Mouse (Mus musculus): ENCODE data around the gene Abcc12. TPM values are rescaled to one million over a fixed set of nuclear protein-coding genes. Genes with fewer than 3 reads are reported as not detected.

Gene Abcc12
- total RNA-seq, 1 experiment from 2014 or later = not detected

GRCm38 (mm10) chr8:86535068-86535560 is 45.4 kb downstream of the Abcc12 start:
- no peak for ATAC-seq (replicated peaks; ENCODE audit: insufficient number of reproducible peaks, low FRiP score, low TSS enrichment, poor library complexity, severe bottlenecking)

- ATAC-seq (replicated peaks; ENCODE audit: insufficient number of reproducible peaks, low FRiP score, low TSS enrichment, poor library complexity, severe bottlenecking) = no peak
These were observed 50.8 kb downstream of the Abcc12 start for GRCm38 (mm10) chr8:86529714-86530113.

DNA sequence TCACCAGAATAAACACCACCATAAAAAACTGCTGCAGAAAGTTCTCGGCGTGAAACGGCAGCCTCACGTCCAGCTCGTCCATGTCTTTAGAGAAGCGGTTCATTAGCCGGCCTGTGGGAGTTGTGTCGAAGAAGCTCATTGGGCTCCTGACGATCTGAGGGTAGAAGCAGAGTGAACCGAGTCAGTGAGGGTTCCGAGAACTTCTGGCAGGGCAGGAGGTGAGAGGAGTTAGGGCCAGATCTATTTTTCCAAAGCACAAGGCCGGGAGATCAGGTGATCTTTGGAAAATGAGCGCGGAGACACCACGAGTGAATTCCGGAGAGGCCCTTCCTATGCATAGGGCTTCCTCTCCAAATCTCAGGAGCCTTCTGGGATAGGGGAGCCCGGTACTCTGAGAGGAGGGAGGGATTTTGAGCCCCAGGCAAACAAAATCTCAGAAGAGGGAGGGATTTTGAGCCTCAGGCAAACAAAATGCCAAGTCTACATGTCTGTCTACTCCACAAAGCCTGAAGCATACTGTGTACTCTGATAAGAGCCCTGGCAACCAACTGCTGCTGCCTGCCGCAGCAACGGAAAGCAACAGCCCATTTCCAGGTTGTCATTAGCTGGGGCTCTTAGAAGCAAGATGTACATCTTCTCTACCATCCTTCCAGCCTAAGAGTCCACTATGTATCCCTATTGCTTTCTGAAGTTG is 53.0 kb downstream of the Abcc12 start:
- no peak for ATAC-seq (replicated peaks; ENCODE audit: insufficient number of reproducible peaks, low FRiP score, low TSS enrichment, poor library complexity, severe bottlenecking)

DNA sequence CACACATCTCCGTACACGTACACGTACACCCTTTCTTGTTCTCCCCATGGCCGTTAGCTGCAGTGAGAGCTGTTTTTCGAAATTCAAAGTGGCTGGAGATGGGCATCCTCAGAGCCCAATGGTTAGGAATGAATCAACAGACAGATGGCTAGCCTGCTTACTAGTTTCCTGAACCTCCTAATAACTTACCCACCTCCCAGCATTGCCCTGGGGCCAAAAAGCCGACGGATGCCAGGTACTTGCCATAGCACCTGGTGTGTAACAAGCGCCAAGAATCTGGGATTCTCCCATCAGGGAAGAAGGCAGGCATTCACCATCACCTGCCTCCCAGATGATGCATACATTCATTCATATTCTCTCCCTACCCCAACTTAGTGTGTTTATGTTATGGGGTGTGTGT is 53.7 kb downstream of the Abcc12 start:
- no peak for ATAC-seq (replicated peaks; ENCODE audit: insufficient number of reproducible peaks, low FRiP score, low TSS enrichment, poor library complexity, severe bottlenecking)

DNA sequence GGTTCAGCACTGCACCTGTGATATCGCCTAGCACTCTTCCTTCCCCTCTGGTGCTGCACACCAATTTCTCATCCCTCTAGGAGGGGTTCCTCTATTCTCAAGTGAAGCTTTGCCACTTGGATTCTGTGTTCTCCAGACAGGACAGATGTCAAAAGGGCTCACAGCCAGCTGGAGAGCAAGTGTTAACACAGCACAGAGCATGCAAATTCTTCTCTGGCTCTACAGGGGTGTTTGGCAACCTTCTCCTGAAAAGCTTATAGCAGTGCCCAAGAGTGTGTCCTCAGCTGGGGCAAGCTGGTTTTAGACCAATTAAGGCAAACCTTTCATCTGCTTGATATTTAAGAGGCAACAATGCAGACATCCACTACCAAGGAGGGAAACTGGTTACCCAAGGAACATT is 66.3 kb downstream of the Abcc12 start:
- ATAC-seq (replicated peaks; ENCODE audit: insufficient number of reproducible peaks, low FRiP score, low TSS enrichment, poor library complexity, severe bottlenecking) = no peak

DNA sequence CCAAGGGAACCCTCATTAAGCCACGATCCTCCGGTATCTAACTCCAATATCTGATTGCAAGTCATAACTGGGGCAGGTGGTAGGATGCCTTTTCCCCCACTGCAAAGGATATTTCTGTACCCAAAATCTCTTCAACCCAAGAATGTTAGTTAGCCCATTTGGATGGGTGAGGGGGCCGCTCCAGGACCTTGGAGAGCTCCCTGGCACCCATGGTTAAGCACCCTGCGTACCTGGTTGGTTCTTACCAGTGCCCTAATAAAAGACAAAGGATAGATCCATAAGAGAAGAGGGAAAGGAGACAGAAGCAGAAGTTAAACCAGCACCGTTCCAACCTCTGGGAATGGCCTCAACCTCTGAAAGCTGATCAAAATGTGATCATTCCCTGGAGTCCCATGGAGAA is 67.6 kb downstream of the Abcc12 start:
- no peak for ATAC-seq (replicated peaks; ENCODE audit: insufficient number of reproducible peaks, low FRiP score, low TSS enrichment, poor library complexity, severe bottlenecking)

DNA sequence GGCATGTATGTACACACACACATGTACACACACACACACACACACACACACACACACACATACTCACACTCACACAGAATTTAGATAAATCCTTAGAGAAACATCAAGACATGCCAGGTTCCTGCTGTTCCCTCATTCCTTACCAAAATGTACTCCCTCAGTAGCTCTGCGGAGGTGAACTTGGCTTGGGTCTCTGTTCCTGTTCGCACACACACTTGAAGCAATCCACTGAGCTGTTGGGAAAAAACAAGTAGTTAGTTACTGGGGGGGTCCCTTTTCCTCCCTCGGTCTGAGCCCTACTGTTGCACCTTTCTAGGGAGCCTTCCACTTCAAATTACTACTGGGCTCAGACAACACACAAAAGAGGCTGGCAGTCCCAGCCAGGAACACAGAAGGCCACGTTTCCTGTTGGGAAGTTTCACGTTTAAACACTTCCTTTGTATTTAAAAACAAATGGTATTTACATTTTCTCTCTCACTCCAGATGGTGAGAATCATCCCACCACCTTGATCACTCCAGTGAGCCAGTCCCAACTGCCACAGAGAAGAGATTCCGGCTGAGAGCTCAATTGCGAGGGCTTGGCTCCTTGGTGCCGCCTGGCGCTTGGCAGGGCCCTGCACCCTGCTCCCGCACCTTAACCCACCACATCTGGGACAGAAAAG is 68.2 kb downstream of the Abcc12 start:
- ATAC-seq (replicated peaks; ENCODE audit: insufficient number of reproducible peaks, low FRiP score, low TSS enrichment, poor library complexity, severe bottlenecking) = no peak

DNA sequence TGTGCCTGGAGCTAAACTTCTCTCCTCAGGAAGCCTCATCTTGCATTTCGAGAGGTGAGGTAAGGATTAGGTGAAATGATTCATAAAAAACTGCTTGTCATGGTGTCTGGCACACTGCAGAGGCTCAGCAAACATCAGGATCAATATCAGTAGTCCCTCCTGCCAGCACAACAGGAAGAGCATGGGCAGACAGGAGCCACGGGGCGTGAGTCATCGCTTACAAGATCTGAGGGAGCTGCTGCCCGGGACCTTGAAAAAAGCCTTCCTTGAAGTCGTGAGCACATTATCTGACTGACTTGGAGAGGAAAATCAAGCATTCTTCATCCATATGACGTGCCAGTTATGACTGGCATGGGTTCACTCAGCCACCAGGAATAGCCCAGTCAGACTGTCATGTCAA is 79.1 kb downstream of the Abcc12 start:
- no peak for ATAC-seq (replicated peaks; ENCODE audit: insufficient number of reproducible peaks, low FRiP score, low TSS enrichment, poor library complexity, severe bottlenecking)

- no peak for ATAC-seq (replicated peaks; ENCODE audit: insufficient number of reproducible peaks, low FRiP score, low TSS enrichment, poor library complexity, severe bottlenecking)
These were observed 85.4 kb downstream of the Abcc12 start for GRCm38 (mm10) chr8:86495056-86495455.

GRCm38 (mm10) chr8:86493841-86494240 is 86.6 kb downstream of the Abcc12 start:
- no peak for ATAC-seq (replicated peaks; ENCODE audit: insufficient number of reproducible peaks, low FRiP score, low TSS enrichment, poor library complexity, severe bottlenecking)

DNA sequence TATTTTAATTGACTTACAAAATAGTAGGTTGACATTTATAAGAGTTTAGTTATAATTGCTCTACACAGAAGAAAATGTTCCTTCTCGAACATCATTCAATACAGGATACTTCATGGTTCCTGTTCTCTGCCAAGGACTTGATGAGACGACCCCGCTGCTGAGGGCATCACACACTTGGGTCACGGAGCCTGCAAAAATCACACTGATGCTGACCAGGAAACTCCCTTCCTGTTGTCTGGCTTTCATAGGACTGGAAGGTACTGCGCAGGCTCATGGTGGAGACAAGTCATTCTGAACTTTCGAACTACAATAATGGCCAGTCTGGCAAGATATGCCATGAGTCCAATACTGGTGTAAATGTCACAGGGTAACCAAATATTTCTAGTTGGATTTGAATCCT is 95.1 kb downstream of the Abcc12 start:
- no peak for ATAC-seq (replicated peaks; ENCODE audit: insufficient number of reproducible peaks, low FRiP score, low TSS enrichment, poor library complexity, severe bottlenecking)

DNA sequence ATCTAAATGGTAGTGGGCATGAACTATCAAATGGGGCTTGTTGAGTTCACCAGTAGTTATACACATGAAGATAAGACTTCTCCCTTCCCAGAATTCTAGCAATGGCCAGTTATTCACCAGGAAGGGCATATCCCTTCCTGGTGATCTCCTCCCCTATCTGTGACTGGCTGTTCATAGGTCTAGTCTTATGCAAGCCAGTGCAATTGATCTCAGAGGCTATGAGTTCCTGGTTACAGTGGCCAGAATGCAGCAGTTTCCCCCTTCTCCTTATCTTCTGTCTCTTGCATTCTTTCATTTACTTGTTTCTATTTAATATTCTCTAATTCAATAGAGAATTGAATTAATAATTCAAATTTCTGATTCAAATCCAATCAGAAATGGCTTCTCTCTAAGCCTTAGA is 96.2 kb downstream of the Abcc12 start:
- no peak for ATAC-seq (replicated peaks; ENCODE audit: insufficient number of reproducible peaks, low FRiP score, low TSS enrichment, poor library complexity, severe bottlenecking)

DNA sequence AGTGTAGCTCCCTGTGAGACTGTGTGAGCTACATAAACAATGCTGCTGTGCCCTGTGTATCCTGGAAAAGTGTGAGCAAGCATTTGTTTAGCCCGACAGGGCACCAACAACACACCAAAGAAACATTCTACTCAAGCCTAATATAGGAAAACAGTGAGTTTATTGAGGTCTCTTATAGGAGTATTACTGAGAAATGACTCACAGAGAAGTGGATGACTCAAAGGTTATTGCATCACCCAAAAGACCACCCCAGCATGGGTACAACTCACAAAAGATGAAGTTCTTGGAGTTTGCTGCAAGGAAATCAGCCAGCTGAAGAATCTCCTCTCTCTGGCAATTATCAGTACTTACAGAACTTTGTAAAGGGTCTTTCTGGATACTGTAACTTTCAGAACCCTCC is 98.4 kb downstream of the Abcc12 start:
- no peak for ATAC-seq (replicated peaks; ENCODE audit: insufficient number of reproducible peaks, low FRiP score, low TSS enrichment, poor library complexity, severe bottlenecking)

- ATAC-seq (replicated peaks; ENCODE audit: insufficient number of reproducible peaks, low FRiP score, low TSS enrichment, poor library complexity, severe bottlenecking) = no peak
These were observed 104.6 kb downstream of the Abcc12 start for GRCm38 (mm10) chr8:86475711-86476438.

- ATAC-seq (replicated peaks; ENCODE audit: insufficient number of reproducible peaks, low FRiP score, low TSS enrichment, poor library complexity, severe bottlenecking) = no peak
These were observed 106.0 kb downstream of the Abcc12 start for GRCm38 (mm10) chr8:86474461-86474860.

DNA sequence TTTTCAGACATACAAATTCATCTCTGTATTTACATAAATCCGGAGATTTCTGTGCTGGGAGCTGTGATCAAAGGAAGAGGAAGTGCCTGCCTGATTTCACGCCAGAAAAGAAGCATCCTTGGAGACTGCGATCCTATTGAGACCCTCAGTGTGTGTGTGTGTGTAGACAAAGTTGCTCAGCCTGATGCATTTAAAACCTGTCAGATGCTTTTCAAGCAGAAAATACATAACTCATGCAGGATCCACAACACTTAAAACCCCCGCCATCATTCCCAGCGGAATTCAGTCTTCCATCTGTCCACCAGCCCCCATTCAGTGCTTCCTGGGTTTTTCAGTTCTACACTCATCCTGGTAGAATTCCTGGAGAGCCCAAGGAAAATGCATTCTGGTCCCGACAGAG is 107.4 kb downstream of the Abcc12 start:
- ATAC-seq (replicated peaks; ENCODE audit: insufficient number of reproducible peaks, low FRiP score, low TSS enrichment, poor library complexity, severe bottlenecking) = no peak

DNA sequence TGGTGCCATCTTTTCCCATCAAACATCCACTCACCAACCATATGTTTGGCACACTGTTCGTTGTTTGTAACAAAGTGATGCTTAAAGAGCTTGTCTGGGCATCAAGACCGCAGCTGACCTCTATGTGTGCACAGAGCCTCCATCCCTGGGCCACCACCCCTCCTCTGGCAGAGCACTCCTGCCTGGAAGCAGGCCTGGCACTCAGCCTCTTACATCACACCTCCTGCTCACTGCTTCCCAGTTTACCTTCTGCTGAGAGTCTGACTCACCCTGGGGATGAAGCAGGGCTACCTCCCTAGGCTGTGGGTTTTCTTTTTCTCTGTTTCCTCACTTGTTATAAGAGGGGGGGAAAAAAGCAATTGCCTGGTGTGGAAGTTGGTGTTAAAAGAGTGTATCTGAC is 109.8 kb downstream of the Abcc12 start:
- ATAC-seq (replicated peaks; ENCODE audit: insufficient number of reproducible peaks, low FRiP score, low TSS enrichment, poor library complexity, severe bottlenecking) = no peak

DNA sequence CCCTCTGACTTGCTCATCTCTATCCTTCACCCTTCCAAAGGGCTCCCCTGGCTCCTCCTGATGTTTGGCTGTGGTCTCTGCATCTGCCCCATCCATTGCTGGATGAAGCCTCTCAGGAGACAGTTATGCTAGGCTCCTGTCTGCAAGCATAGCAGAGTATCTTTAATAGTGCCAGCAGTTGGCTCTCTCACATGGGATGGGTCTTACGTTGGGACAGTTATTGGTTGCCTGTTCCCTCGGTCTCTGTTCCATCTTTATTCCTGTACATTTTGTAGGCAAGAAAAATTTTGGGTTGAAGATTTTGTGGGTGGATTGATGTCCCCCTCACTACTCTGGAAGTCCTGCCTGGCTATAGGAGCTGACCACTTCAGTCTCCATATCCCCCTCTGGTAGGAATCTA is 117.3 kb downstream of the Abcc12 start:
- no peak for ATAC-seq (replicated peaks; ENCODE audit: insufficient number of reproducible peaks, low FRiP score, low TSS enrichment, poor library complexity, severe bottlenecking)

- ATAC-seq (replicated peaks; ENCODE audit: insufficient number of reproducible peaks, low FRiP score, low TSS enrichment, poor library complexity, severe bottlenecking) = no peak
These were observed 120.1 kb downstream of the Abcc12 start for GRCm38 (mm10) chr8:86460372-86460771.

All from monocyte, adult 5-6 weeks (primary cell).